Mouse (Mus musculus): ENCODE measurements around the gene Snx29. TPM values are rescaled to one million over a fixed set of nuclear protein-coding genes. Genes with fewer than 3 reads are reported as not detected.

Gene Snx29
- total RNA-seq, 4 experiments from 2014 or later, result 25.0 to 29.6 (median 27.8) TPM

GRCm38 (mm10) chr16:11630489-11630888, 307.8 kb downstream of the Snx29 start:
- no peak for DNase-seq (ENCODE audit: low spot score in 2 of 2)

DNA sequence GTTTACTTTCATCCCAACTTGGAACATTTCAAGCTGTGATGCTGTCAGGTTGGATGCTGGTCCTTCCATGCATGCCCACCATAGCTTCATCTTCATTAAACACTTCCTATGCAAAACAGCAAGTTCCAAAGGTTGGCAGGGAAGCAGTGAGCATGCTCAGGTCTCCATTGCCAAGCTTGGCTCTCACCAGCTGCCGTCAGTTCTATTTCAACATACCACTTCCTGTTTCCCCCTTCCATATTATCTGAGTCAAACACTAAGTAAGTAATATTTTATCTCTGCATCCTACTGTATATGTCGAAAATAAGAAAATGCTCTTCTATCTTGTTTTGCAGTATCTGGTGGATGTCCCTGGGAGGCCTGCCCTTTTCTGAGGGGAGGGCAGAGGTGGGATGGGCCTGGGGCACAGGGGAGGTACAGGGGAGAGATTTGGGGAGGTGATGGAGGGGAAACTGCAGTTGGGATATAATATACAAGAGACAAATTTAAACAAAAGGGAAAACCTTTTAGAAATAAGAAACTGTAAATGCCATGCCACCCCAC, 309.6 kb downstream of the Snx29 start:
- DNase-seq (ENCODE audit: low spot score in 2 of 2), result no peak

DNA sequence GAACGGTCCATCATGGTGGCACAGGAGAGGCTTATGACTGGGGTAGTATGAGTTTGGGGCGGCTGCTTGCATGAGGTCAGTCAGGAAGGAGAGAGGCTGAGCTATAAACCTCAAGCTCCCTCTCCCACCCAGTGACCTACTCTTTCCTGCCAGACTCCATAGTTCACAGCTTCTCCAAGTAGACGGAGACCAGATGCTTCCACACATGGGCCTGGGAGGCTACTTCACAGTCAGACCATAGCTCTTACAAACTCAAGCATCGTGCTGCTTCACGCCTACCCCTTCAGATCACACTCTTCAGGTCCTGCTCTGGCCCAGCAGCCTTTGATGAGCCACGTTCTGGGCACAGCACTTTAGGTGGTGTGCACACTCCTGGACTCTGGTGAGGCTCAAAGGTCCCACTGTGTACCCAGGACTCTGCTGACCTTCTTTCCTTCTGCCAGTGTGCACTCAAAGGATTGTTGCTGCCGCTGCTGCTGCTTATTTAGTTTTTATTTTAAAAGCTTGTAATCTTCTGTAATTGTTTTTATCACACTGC, 313.6 kb downstream of the Snx29 start:
- DNase-seq (ENCODE audit: low spot score in 2 of 2), result no peak

GRCm38 (mm10) chr16:11636902-11637301, 314.2 kb downstream of the Snx29 start:
- DNase-seq (ENCODE audit: low spot score in 2 of 2), result no peak

DNA sequence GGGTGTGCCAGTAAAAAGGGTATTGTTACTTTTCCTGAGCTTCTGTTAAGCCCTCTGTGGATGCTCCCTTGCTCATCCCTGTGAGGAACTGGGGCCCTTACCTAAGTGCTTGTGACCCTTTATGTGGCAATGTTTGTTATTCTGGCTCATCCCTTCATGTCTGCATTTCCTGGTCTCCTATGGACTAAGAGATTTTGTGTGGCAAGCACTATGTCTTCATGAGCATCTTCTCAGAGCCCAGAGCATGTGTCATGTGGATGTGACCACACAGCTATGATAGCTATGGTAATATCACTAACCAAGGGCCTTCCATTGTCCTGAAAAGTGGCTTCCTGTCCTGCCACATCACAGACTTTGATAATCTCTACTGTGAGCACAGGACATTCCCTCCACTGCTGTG, 315.1 kb downstream of the Snx29 start:
- DNase-seq (ENCODE audit: low spot score in 2 of 2), result no peak

DNA sequence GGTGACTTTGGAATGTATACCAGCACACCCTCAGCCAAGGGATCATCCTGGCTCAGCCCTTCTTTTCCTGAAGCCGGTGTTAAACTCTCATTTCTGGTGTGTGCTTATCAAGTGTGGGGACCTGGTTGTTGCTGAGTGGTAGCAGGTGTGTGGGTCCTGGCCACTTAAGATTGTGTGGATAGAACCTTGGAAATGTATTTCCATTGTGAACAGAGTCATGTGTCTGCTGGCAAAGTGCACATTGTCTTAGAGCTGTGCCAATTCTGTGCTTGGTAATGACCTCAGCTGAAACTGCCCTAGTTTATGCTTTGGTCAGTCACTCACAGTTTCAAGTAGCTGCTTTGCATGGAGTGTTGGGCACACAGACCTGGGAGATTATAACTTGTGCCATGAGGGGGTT, 316.0 kb downstream of the Snx29 start:
- DNase-seq (ENCODE audit: low spot score in 2 of 2), result no peak

GRCm38 (mm10) chr16:11639936-11640335, 317.2 kb downstream of the Snx29 start:
- peak in 1 of 2 experiments; percentile 46 for DNase-seq (ENCODE audit: low spot score in 2 of 2)

DNA sequence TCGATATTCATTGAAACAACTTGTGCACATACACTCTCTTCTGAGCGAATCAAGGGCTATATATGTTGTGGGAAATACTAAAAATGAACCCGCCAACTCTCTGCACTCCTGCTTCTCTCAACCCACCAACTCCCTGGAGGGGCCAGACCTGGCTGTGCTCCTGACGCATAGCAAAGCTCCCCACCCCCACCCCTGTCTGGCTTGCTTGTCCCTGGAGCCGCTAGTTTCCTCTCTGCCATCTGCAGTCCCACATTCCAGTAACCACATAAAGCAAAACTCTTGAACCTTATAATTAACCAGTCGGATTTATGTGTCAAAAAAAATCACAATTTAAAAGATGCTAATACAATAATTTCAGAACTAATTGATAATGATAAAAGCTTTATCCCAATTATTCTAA, 320.9 kb downstream of the Snx29 start:
- no peak for DNase-seq (ENCODE audit: low spot score in 2 of 2)

DNA sequence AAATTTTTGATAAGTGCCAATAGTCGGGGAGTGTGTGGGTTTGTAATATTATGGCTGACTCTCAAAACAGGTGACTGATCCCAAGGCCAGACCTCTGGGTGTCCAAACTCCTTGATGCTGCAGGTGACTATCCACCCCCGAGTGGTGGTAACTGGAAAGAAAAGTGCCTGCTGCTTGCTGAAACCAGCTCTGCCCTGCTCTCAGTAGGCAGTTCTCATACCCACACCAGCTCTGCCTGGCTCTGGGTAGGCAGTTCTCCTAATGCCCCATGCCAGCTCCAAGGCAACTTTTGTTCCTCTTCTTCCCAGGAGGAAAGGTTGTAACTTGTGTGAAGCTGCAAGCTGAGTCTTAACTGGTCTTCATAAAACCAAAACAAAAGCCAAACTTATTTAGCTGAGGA, 321.7 kb downstream of the Snx29 start:
- DNase-seq (ENCODE audit: low spot score in 2 of 2), result no peak

DNA sequence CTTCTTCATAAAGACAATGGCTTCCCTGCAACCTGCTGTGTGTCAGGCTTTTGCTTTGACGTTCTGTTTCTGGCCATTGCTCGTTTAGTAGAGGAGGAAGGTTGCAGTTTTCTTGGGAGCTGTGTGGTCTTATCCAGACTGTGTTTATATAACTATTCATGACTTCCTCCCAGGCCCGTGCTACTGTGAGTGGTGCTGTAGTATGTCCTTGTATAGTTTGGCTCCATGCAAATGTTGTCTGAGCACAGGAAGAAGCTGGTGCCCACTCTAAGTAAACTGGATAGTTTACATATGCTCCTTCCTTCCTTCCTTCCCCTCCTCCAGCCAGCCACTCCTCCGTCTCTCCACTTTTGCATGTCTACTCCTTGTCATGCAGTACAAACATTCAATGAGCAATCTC, 323.0 kb downstream of the Snx29 start:
- no peak for DNase-seq (ENCODE audit: low spot score in 2 of 2)

- no peak for DNase-seq (ENCODE audit: low spot score in 2 of 2)
Observed at GRCm38 (mm10) chr16:11646745-11647289, 324.1 kb downstream of the Snx29 start.

DNA sequence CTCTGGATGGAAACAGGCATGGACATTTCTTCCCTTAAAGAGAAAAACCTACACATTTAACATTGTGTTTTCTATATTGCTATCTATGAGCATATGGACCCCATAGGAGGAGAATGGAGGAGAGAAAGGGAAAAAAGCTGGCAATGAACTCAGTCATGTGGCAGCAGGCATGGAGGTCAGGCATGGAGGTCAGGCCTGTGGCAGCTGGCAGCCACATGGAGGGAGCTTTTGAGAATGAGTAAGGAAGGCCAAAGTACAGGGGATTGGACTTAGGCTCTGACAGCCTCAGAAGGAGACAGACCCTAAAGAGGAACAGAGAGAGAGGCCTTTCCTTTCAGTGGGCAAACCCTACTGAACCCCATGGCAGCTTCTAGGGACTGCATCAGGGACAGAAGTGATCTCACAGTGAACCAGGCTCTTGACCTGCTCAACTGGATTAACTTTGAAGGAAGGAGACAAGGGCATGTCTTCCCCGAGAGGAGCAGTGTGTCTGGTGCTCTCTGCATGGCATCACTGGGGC, 325.5 kb downstream of the Snx29 start:
- no peak for DNase-seq (ENCODE audit: low spot score in 2 of 2)

- no peak for DNase-seq (ENCODE audit: low spot score in 2 of 2)
Observed at GRCm38 (mm10) chr16:11652686-11653366, 330.1 kb downstream of the Snx29 start.

DNA sequence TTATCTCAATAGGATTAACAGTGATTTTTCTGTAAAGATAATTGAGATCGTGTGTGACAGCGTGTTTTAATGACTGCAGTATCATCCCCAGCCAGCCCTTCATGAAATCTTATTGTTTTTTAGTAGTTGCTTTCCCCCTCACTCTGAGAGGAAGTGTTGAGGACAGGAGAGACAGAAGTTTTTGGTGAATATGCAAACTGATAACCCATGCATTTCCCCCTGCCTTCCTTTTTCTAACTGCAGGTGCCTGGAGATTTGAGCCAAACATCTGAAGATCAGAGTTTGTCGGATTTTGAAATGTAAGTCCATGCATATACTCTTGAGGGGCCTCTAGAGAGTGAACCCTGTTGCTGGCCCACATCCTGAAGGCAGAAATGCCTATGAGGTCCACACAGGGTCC, 333.2 kb downstream of the Snx29 start:
- no peak for DNase-seq (ENCODE audit: low spot score in 2 of 2)

DNA sequence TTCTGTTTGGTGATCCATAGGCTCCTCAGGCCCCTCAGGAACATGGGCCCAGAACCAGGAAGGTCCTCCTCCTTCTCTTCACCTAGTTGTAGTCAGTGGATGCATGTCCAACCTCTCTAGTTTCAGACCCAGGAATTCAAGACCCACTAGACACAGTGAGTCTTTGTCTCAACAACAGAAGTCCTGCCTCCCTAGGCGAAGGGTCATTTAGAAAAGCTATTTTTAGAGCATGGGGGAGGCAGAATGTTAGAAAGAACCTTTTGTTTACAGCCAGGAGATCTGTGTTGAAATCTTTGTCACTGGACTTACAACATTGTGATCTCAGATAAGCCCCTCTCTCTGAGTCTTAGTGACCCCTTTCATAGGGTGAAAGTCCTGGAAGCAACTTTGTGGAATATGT, 334.4 kb downstream of the Snx29 start:
- no peak for DNase-seq (ENCODE audit: low spot score in 2 of 2)

GRCm38 (mm10) chr16:11659111-11659720, 336.5 kb downstream of the Snx29 start:
- no peak for DNase-seq (ENCODE audit: low spot score in 2 of 2)

GRCm38 (mm10) chr16:11664896-11665705, 342.4 kb downstream of the Snx29 start:
- DNase-seq (ENCODE audit: low spot score in 2 of 2), result peak in 1 of 2 experiments; percentile 51

GRCm38 (mm10) chr16:11665869-11666268, 343.2 kb downstream of the Snx29 start:
- DNase-seq (ENCODE audit: low spot score in 2 of 2), result no peak

- DNase-seq (ENCODE audit: low spot score in 2 of 2), result no peak
Observed at GRCm38 (mm10) chr16:11668375-11668774, 345.7 kb downstream of the Snx29 start.

GRCm38 (mm10) chr16:11668878-11669277, 346.2 kb downstream of the Snx29 start:
- no peak for DNase-seq (ENCODE audit: low spot score in 2 of 2)

- DNase-seq (ENCODE audit: low spot score in 2 of 2), result no peak
Observed at GRCm38 (mm10) chr16:11670251-11670970, 347.7 kb downstream of the Snx29 start.

Data from left cerebral cortex, adult 8-10 months (tissue).